ENCODE assay signal across 8 mouse cellular contexts in the genomic region with DNA sequence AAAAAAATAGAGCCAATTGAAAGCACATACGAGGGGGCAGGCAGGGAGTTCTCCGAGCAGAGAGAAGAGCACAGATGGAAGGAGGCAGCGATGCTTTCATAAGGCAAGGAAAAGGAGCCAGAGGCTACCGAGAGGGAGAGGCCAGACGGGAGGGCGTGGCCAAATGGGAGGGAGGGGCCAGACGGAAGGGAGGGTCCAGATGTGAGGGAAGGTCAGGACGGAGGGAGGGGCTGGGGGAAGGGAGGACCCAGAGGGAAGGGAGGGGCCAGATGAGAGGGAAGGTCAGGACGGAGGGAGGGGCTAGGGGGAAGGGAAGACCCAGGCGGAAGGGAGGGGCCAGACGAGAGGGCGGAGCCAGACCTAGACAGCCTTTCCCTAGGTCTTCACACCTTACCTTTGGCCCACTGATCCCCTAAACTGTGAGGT. TPM values are rescaled to one million over a fixed set of nuclear protein-coding genes. Genes with fewer than 3 reads are reported as not detected.
DNase-seq lines count a peak whose midpoint lies in the region; ATAC-seq lines count a peak whose summit lies in the region.

No protein-coding gene starts in this region.

- H3K9me3 ChIP-seq in forebrain, embryonic 13.5 days (replicated peaks): no peaks in the 10 kb centered on the region
- no peaks in the 10 kb centered on the region for H3K9me3 ChIP-seq in forebrain, embryonic 16.5 days (ENCODE audit: control insufficient read depth, low read length)
- H3K9me3 ChIP-seq in lung, embryonic 15.5 days: no peaks in the 10 kb centered on the region

- H3K27ac ChIP-seq in forebrain, embryonic 13.5 days: 0 out of 2 replicates have a peak overlapping the region, but pooled peaks have one; percentile 3
- no peak overlapping the region for H3K27ac ChIP-seq in forebrain, embryonic 16.5 days (ENCODE audit: low read length)
- no peak overlapping the region for H3K27ac ChIP-seq in lung, embryonic 15.5 days

- peaks cover 6% of the 10 kb centered on the region; the same call in 1 of the 2 replicates for H3K4me1 ChIP-seq in forebrain, embryonic 13.5 days
- peaks cover 6% of the 10 kb centered on the region for H3K4me1 ChIP-seq in forebrain, embryonic 16.5 days (replicated peaks; ENCODE audit: control insufficient read depth, insufficient read depth, low read length)
- H3K4me1 ChIP-seq in lung, embryonic 15.5 days: peaks cover 32% of the 10 kb centered on the region

- H3K9ac ChIP-seq in forebrain, embryonic 13.5 days: no peak overlapping the region
- no peak overlapping the region for H3K9ac ChIP-seq in forebrain, embryonic 16.5 days (replicated peaks; ENCODE audit: low read depth, low read length)
- no peak overlapping the region for H3K9ac ChIP-seq in lung, embryonic 15.5 days

- H3K4me2 ChIP-seq in forebrain, embryonic 13.5 days: peak overlapping the region; percentile 3; the same call in 1 of the 2 replicates
- no peak overlapping the region for H3K4me2 ChIP-seq in forebrain, embryonic 16.5 days (ENCODE audit: low read length)
- peak overlapping the region; percentile 17; the same call in 1 of the 2 replicates for H3K4me2 ChIP-seq in lung, embryonic 15.5 days

- no peak overlapping the region for H3K4me3 ChIP-seq in forebrain, embryonic 13.5 days
- no peak overlapping the region for H3K4me3 ChIP-seq in forebrain, embryonic 16.5 days (replicated peaks; ENCODE audit: low read length)
- H3K4me3 ChIP-seq in lung, embryonic 15.5 days: no peak overlapping the region

- 6% methylated on average over 11 of the region's 12 CpGs for WGBS in forebrain, embryonic 13.5 days
- 1% methylated on average over 10 of the region's 12 CpGs for WGBS in forebrain, embryonic 16.5 days
- 6% methylated on average over 12 of the region's 12 CpGs for WGBS in lung, embryonic 15.5 days

- ATAC-seq in forebrain, embryonic 13.5 days: no peak
- no peak for ATAC-seq in forebrain, embryonic 16.5 days
- peak; percentile 44 for ATAC-seq in erythroblast, adult 5-6 weeks (replicated peaks; ENCODE audit: low FRiP score, poor library complexity, severe bottlenecking)
- ATAC-seq in lung, embryonic 15.5 days (ENCODE audit: borderline replicate concordance, extremely low read depth, low FRiP score, low TSS enrichment): peak; percentile 48; the same call in 1 of the 2 replicates

- no peaks in the 10 kb centered on the region for H3K27me3 ChIP-seq in forebrain, embryonic 13.5 days
- H3K27me3 ChIP-seq in forebrain, embryonic 16.5 days (replicated peaks; ENCODE audit: control insufficient read depth, insufficient read depth, low read length): no peaks in the 10 kb centered on the region
- H3K27me3 ChIP-seq in lung, embryonic 15.5 days: no peaks in the 10 kb centered on the region

- peak; percentile 72 for DNase-seq in Muller cell, postnatal 12 days (ENCODE audit: inconsistent ontology term)
- peak; percentile 81 for DNase-seq in induced T-regulatory cell, adult 2 months (ENCODE audit: low read depth)
- peak; percentile 45 to 59 for DNase-seq in spleen, adult 18-20 months
- no peak for DNase-seq in left cerebral cortex, adult 9 months (ENCODE audit: low spot score in 2 of 2)

- no peaks in the 10 kb centered on the region for H3K36me3 ChIP-seq in forebrain, embryonic 13.5 days (ENCODE audit: poor library complexity, severe bottlenecking)
- no peaks in the 10 kb centered on the region for H3K36me3 ChIP-seq in forebrain, embryonic 16.5 days (ENCODE audit: control insufficient read depth, insufficient read depth)
- H3K36me3 ChIP-seq in lung, embryonic 15.5 days: no peaks in the 10 kb centered on the region

RNA-seq across cellular contexts. Expression of gene Prrc2b, which starts 18.3 kb away (rescaled TPM):
- polyA plus RNA-seq in forebrain, embryonic 13.5 days (2015; fragmentation: Nextera tagmentation; extraction: Ambion mirVana): 53.0 and 57.4 TPM in 2 replicates
- polyA plus RNA-seq in forebrain, embryonic 16.5 days (2015; fragmentation: Nextera tagmentation; extraction: Ambion mirVana): 75.5 and 84.7 TPM in 2 replicates
- total RNA-seq in erythroblast, adult 5-6 weeks (2015; ENCODE audit: low replicate concordance): 12.3 and 13.0 TPM in 2 replicates
- total RNA-seq in erythroblast, adult 5-6 weeks (2017; ENCODE audit: low replicate concordance): 10.8 and 13.7 TPM in 2 replicates
- polyA plus RNA-seq in lung, embryonic 15.5 days (2015; fragmentation: Nextera tagmentation; extraction: Ambion mirVana): 49.5 and 51.7 TPM in 2 replicates

RNA-seq across cellular contexts. Expression of gene Plpp7, which starts 37.3 kb away (rescaled TPM):
- polyA plus RNA-seq in forebrain, embryonic 13.5 days (2015; fragmentation: Nextera tagmentation; extraction: Ambion mirVana): 10.3 and 11.9 TPM in 2 replicates
- 19.6 and 20.6 TPM in 2 replicates for polyA plus RNA-seq in forebrain, embryonic 16.5 days (2015; fragmentation: Nextera tagmentation; extraction: Ambion mirVana)
- not detected in 2 replicates for total RNA-seq in erythroblast, adult 5-6 weeks (2015; ENCODE audit: low replicate concordance)
- total RNA-seq in erythroblast, adult 5-6 weeks (2017; ENCODE audit: low replicate concordance): 0.60 TPM in 1 of 2 replicates, not detected in the other
- polyA plus RNA-seq in lung, embryonic 15.5 days (2015; fragmentation: Nextera tagmentation; extraction: Ambion mirVana): 3.9 and 4.2 TPM in 2 replicates

RNA-seq across cellular contexts. Expression of gene Fam78a, which starts 47.9 kb away (rescaled TPM):
- polyA plus RNA-seq in forebrain, embryonic 13.5 days (2015; fragmentation: Nextera tagmentation; extraction: Ambion mirVana): 0.36 and 0.73 TPM in 2 replicates
- 0.20 and 0.48 TPM in 2 replicates for polyA plus RNA-seq in forebrain, embryonic 16.5 days (2015; fragmentation: Nextera tagmentation; extraction: Ambion mirVana)
- 9.6 and 16.9 TPM in 2 replicates for total RNA-seq in erythroblast, adult 5-6 weeks (2015; ENCODE audit: low replicate concordance)
- 19.7 and 23.0 TPM in 2 replicates for total RNA-seq in erythroblast, adult 5-6 weeks (2017; ENCODE audit: low replicate concordance)
- 4.6 and 5.8 TPM in 2 replicates for polyA plus RNA-seq in lung, embryonic 15.5 days (2015; fragmentation: Nextera tagmentation; extraction: Ambion mirVana)

Comparison
In these comparisons a context has a peak if more than half of its experiments do, and no peak if none do; other contexts are left out.
1. ATAC-seq: peak in erythroblast, adult 5-6 weeks (single experiment) and lung, embryonic 15.5 days (single experiment); none in forebrain, embryonic 13.5 days (single experiment) and forebrain, embryonic 16.5 days (single experiment).
2. DNase-seq: peak in Muller cell, postnatal 12 days (single experiment), induced T-regulatory cell, adult 2 months (single experiment) and spleen, adult 18-20 months (2 of 2); none in left cerebral cortex, adult 9 months (0 of 2).